Mouse (Mus musculus) liver, postnatal 0 days (tissue): ENCODE data around the gene 2010111I01Rik. TPM values are rescaled to one million over a fixed set of nuclear protein-coding genes. Genes with fewer than 3 reads are reported as not detected.

Experiments used
- ATAC-seq: fragments of 200-750 bp; cut with Nextera tagmentation; 2 replicates; pipeline ENCODE4 v1.8.0; 2017; ENCODE audit warnings: mild to moderate bottlenecking, moderate library complexity
- DNase-seq: peaks from one replicate; pipeline ENCODE4 v3.0.0-alpha.2; 2016
- H3K27ac ChIP-seq: fragments of 300-500 bp; sonication (generic); 2 replicates; pipeline ENCODE4 v1.5.1; 2014; ENCODE audit warnings: antibody characterized with exemption, moderate library complexity, mild to moderate bottlenecking, low read depth
- H3K27me3 ChIP-seq: fragments of 300-500 bp; sonication (generic); 2 replicates; pipeline ENCODE4 v1.6.1; 2014; ENCODE audit warnings: low read length, control low read depth, mixed read lengths; ENCODE audit not compliant: insufficient read depth
- H3K36me3 ChIP-seq: fragments of 300-500 bp; sonication (generic); replicated peaks from 2 replicates; pipeline ENCODE4 v1.6.1; 2014; ENCODE audit warnings: mild to moderate bottlenecking, control low read depth, low read length, moderate library complexity, mixed read lengths; ENCODE audit not compliant: insufficient read depth
- H3K4me1 ChIP-seq: fragments of 300-500 bp; sonication (generic); 2 replicates; pipeline ENCODE4 v1.6.1; 2014; ENCODE audit warnings: antibody characterized with exemption, mild to moderate bottlenecking, control low read depth; ENCODE audit not compliant: insufficient read depth
- H3K4me2 ChIP-seq: fragments of 300-500 bp; sonication (generic); 2 replicates; pipeline ENCODE4 v1.6.1; 2014; ENCODE audit warnings: low read depth, mild to moderate bottlenecking, low read length, moderate library complexity, mixed read lengths
- H3K4me3 ChIP-seq: fragments of 300-500 bp; sonication (generic); 2 replicates; pipeline ENCODE4 v1.5.1; 2014; ENCODE audit warnings: low read depth, low read length
- H3K9ac ChIP-seq: fragments of 300-500 bp; sonication (generic); replicated peaks from 2 replicates; pipeline ENCODE4 v1.6.1; 2014; ENCODE audit warnings: mild to moderate bottlenecking, moderate library complexity
- H3K9me3 ChIP-seq: fragments of 300-500 bp; sonication (generic); 2 replicates; pipeline ENCODE4 v1.6.1; 2016; ENCODE audit warnings: mild to moderate bottlenecking, control low read depth, low read length, mixed read lengths
- CTCF ChIP-seq: sonication (generic); IDR thresholded peaks from 2 replicates; pipeline ENCODE4 v1.5.1; 2016; ENCODE audit warnings: antibody characterized with exemption, low read depth
- EP300 ChIP-seq: IDR thresholded peaks from 2 replicates; pipeline ENCODE4 v1.6.1; 2016; ENCODE audit warnings: antibody characterized with exemption, low read depth, mild to moderate bottlenecking
- WGBS: fragments of 180-500 bp; shearing (Covaris S2); extraction: QIAGEN DNeasy Blood & Tissue Kit; methylation state at CpG from one replicate; pipeline ENCODE4 v1.1.7; 2014; ENCODE audit not compliant: insufficient replicate concordance; 5-methylcytosine and 5-hydroxymethylcytosine counted together
- polyA plus RNA-seq: library from polyadenylated mRNA; unstranded; fragments of >200 nt; fragmentation: Nextera tagmentation; extraction: Ambion mirVana; gene quantifications from 2 replicates; pipeline ENCODE4 v1.2.1, GENCODE M21; 2015

2010111I01Rik gene
- polyA plus RNA-seq, 1 experiment from 2014 or later, result 22.9 TPM

- DNase-seq (no peak), ATAC-seq (peak; percentile 22; the same call in 1 of the 2 replicates)
- no peak for TF ChIP-seq CTCF
- TF ChIP-seq EP300, result peak; percentile 40; the same call in 1 of the 2 replicates
- Histone ChIP-seq H3K4me2 (no peak overlapping the region), H3K27me3 (no peaks in the 10 kb centered on the region), H3K9me3 (no peaks in the 10 kb centered on the region), H3K4me1 (peaks cover 38% of the 10 kb centered on the region), H3K36me3 (peaks cover 3% of the 10 kb centered on the region; the same call in 1 of the 2 replicates), H3K9ac (no peak overlapping the region), H3K27ac (peak overlapping the region; percentile 61; the same call in 1 of the 2 replicates), H3K4me3 (no peak overlapping the region)
- 54% methylated on average over 5 of the region's 5 CpGs for WGBS
These were observed 290.9 kb downstream of the 2010111I01Rik start for GRCm38 (mm10) chr13:63255519-63256011.

GRCm38 (mm10) chr13:63256146-63256545, 291.5 kb downstream of the 2010111I01Rik start:
- DNase-seq, result no peak
- WGBS, result 66% methylated on average over 6 of the region's 6 CpGs
- Histone ChIP-seq H3K27ac (peak overlapping the region; percentile 61), H3K4me2 (no peak overlapping the region), H3K9ac (no peak overlapping the region), H3K27me3 (no peaks in the 10 kb centered on the region), H3K9me3 (no peaks in the 10 kb centered on the region), H3K4me3 (no peak overlapping the region), H3K4me1 (peaks cover 44% of the 10 kb centered on the region), H3K36me3 (peaks cover 3% of the 10 kb centered on the region; the same call in 1 of the 2 replicates)
- TF ChIP-seq EP300 (no peak), CTCF (no peak)
- ATAC-seq, result peak; percentile 64

- WGBS, result 71% methylated on average over 7 of the region's 7 CpGs
- Histone ChIP-seq H3K4me1 (peaks cover 40% of the 10 kb centered on the region), H3K4me3 (no peak overlapping the region), H3K9ac (no peak overlapping the region), H3K36me3 (peaks cover 3% of the 10 kb centered on the region; the same call in 1 of the 2 replicates), H3K4me2 (no peak overlapping the region), H3K27ac (peak overlapping the region; percentile 66; the same call in 1 of the 2 replicates), H3K9me3 (no peaks in the 10 kb centered on the region), H3K27me3 (no peaks in the 10 kb centered on the region)
- no peak for TF ChIP-seq EP300
- TF ChIP-seq CTCF, result peak; percentile 45
- peak; percentile 66 for ATAC-seq
- DNase-seq, result peak; percentile 43
These were observed 292.1 kb downstream of the 2010111I01Rik start for GRCm38 (mm10) chr13:63256807-63257206.

GRCm38 (mm10) chr13:63258167-63258582, 293.5 kb downstream of the 2010111I01Rik start:
- WGBS, result 58% methylated on average over 6 of the region's 6 CpGs
- TF ChIP-seq EP300 (no peak), CTCF (no peak)
- Histone ChIP-seq H3K9ac (no peak overlapping the region), H3K4me3 (no peak overlapping the region), H3K36me3 (peaks cover 6% of the 10 kb centered on the region; the same call in 1 of the 2 replicates), H3K27me3 (no peaks in the 10 kb centered on the region), H3K4me2 (no peak overlapping the region), H3K4me1 (peaks cover 36% of the 10 kb centered on the region), H3K27ac (peak overlapping the region; percentile 13; the same call in 1 of the 2 replicates), H3K9me3 (no peaks in the 10 kb centered on the region)
- no peak for ATAC-seq
- no peak for DNase-seq

GRCm38 (mm10) chr13:63258671-63259070, 294.0 kb downstream of the 2010111I01Rik start:
- Histone ChIP-seq H3K27ac (peak overlapping the region; percentile 13; the same call in 1 of the 2 replicates), H3K4me1 (peaks cover 31% of the 10 kb centered on the region), H3K4me3 (no peak overlapping the region), H3K9ac (no peak overlapping the region), H3K9me3 (no peaks in the 10 kb centered on the region), H3K36me3 (peaks cover 6% of the 10 kb centered on the region; the same call in 1 of the 2 replicates), H3K27me3 (no peaks in the 10 kb centered on the region), H3K4me2 (no peak overlapping the region)
- DNase-seq, result no peak
- ATAC-seq, result no peak
- 88% methylated on average over 4 of the region's 4 CpGs for WGBS
- no peak for TF ChIP-seq EP300
- TF ChIP-seq CTCF, result no peak

GRCm38 (mm10) chr13:63260133-63260532, 295.4 kb downstream of the 2010111I01Rik start:
- Histone ChIP-seq H3K4me3 (no peak overlapping the region), H3K9me3 (no peaks in the 10 kb centered on the region), H3K4me2 (no peak overlapping the region), H3K36me3 (peaks cover 6% of the 10 kb centered on the region; the same call in 1 of the 2 replicates), H3K4me1 (peaks cover 17% of the 10 kb centered on the region), H3K27me3 (no peaks in the 10 kb centered on the region), H3K9ac (no peak overlapping the region), H3K27ac (no peak overlapping the region)
- no peak for DNase-seq
- ATAC-seq, result no peak
- whole genome bisulfite sequencing, result 77% methylated on average over 4 of the region's 4 CpGs
- TF ChIP-seq CTCF (no peak), EP300 (no peak)
